Mouse (Mus musculus): Measurements from ENCODE around the gene Tsga10. TPM values are rescaled to one million over a fixed set of nuclear protein-coding genes. Genes with fewer than 3 reads are reported as not detected.
A peak's percentile ranks its signal among the peaks of the same experiment; 100 is the strongest.
"Not testable (repeated sequence)": the region's sequence is repeated elsewhere in the genome, so short reads cannot be mapped to it uniquely, and the experiment has no call there.

The Tsga10 gene
- total and polyA plus RNA-seq, 2 experiments from 2014 or later = 7.0 to 8.2 TPM

- peak overlapping the region; percentile 90 for H3K27ac ChIP-seq
- DNase-seq (ENCODE audit: low spot score) (no peak), ATAC-seq (no peak)
- H3K9me3 ChIP-seq (ENCODE audit: low read length) = no peaks in the 10 kb centered on the region
- no peaks in the 10 kb centered on the region for H3K27me3 ChIP-seq (ENCODE audit: insufficient read depth, low read length)
- peaks cover 4% of the 10 kb centered on the region; the same call in 1 of the 2 replicates for H3K4me1 ChIP-seq (ENCODE audit: insufficient read depth, low read length)
- H3K36me3 ChIP-seq (ENCODE audit: insufficient read depth, low read length) = no peaks in the 10 kb centered on the region
- peak overlapping the region; percentile 79 for H3K4me2 ChIP-seq (ENCODE audit: low read depth, low read length)
- TF ChIP-seq CTCF (IDR thresholded peaks at IDR 0.05; ENCODE audit: low read depth) = no peak
- H3K4me3 ChIP-seq (ENCODE audit: low read length) = peak overlapping the region; percentile 71
- WGBS = 11% methylated on average over 23 of the region's 23 CpGs
- H3K9ac ChIP-seq (replicated peaks; ENCODE audit: low read length) = peak overlapping the region; percentile 75
Measured at GRCm38 (mm10) chr1:37865401-37866215, 621 bp downstream of the Tsga10 start.

GRCm38 (mm10) chr1:37864511-37865400 lies 1.5 kb downstream of the Tsga10 start:
- Histone ChIP-seq H3K4me1 (ENCODE audit: insufficient read depth, low read length) (peaks cover 4% of the 10 kb centered on the region; the same call in 1 of the 2 replicates), H3K9me3 (ENCODE audit: low read length) (no peaks in the 10 kb centered on the region), H3K4me2 (ENCODE audit: low read depth, low read length) (peak overlapping the region; percentile 79), H3K4me3 (ENCODE audit: low read length) (peak overlapping the region; percentile 71), H3K9ac (replicated peaks; ENCODE audit: low read length) (peak overlapping the region; percentile 75), H3K36me3 (ENCODE audit: insufficient read depth, low read length) (no peaks in the 10 kb centered on the region), H3K27me3 (ENCODE audit: insufficient read depth, low read length) (no peaks in the 10 kb centered on the region), H3K27ac (peak overlapping the region; percentile 90)
- DNase-seq (ENCODE audit: low spot score) = peak; percentile 100
- TF ChIP-seq CTCF (IDR thresholded peaks at IDR 0.05; ENCODE audit: low read depth) = peak; percentile 57
- 1% methylated on average over 87 of the region's 90 CpGs for WGBS
- ATAC-seq = peak; percentile 97

GRCm38 (mm10) chr1:37850696-37851095 lies 15.5 kb downstream of the Tsga10 start:
- TF ChIP-seq CTCF (IDR thresholded peaks at IDR 0.05; ENCODE audit: low read depth) = no peak
- peaks cover 6% of the 10 kb centered on the region; the same call in 1 of the 2 replicates for H3K36me3 ChIP-seq (ENCODE audit: insufficient read depth, low read length)
- no peaks in the 10 kb centered on the region for H3K9me3 ChIP-seq (ENCODE audit: low read length)
- H3K4me2 ChIP-seq (ENCODE audit: low read depth, low read length) = no peak overlapping the region
- no peak overlapping the region for H3K27ac ChIP-seq
- WGBS = 34% methylated on average over 2 of the region's 2 CpGs
- no peaks in the 10 kb centered on the region for H3K4me1 ChIP-seq (ENCODE audit: insufficient read depth, low read length)
- H3K27me3 ChIP-seq (ENCODE audit: insufficient read depth, low read length) = no peaks in the 10 kb centered on the region
- DNase-seq (ENCODE audit: low spot score) (no peak), ATAC-seq (no peak)
- H3K9ac ChIP-seq (replicated peaks; ENCODE audit: low read length) = no peak overlapping the region
- no peak overlapping the region for H3K4me3 ChIP-seq (ENCODE audit: low read length)

GRCm38 (mm10) chr1:37846878-37847277 lies 19.4 kb downstream of the Tsga10 start:
- ATAC-seq (no peak), DNase-seq (ENCODE audit: low spot score) (no peak)
- no peak overlapping the region for H3K9ac ChIP-seq (replicated peaks; ENCODE audit: low read length)
- H3K27me3 ChIP-seq (ENCODE audit: insufficient read depth, low read length) = no peaks in the 10 kb centered on the region
- H3K9me3 ChIP-seq (ENCODE audit: low read length) = no peaks in the 10 kb centered on the region
- TF ChIP-seq CTCF (IDR thresholded peaks at IDR 0.05; ENCODE audit: low read depth) = no peak
- WGBS = 87% methylated on average over 8 of the region's 8 CpGs
- no peaks in the 10 kb centered on the region for H3K4me1 ChIP-seq (ENCODE audit: insufficient read depth, low read length)
- H3K4me3 ChIP-seq (ENCODE audit: low read length) = no peak overlapping the region
- H3K27ac ChIP-seq = no peak overlapping the region
- no peaks in the 10 kb centered on the region for H3K36me3 ChIP-seq (ENCODE audit: insufficient read depth, low read length)
- no peak overlapping the region for H3K4me2 ChIP-seq (ENCODE audit: low read depth, low read length)

DNA sequence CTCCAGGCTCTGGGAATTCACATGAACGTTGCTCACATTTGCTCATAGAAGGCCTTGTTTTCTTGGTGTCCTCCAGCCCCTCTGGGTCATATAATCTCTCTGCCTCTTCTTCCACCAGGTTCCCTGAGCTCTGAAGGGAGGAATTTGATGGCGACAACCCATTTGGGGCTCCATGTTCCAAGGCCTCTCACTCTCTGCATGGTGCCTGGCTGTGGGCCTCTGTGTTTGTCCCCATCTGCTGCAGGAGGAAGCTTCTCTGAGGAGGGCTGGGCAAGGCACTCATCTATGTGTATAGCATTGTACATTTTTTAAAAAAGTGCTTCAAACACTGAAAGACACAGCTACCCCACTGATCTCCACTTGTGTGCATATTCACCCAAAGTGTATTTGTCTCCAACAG lies 34.5 kb downstream of the Tsga10 start:
- Histone ChIP-seq H3K4me3 (ENCODE audit: low read length) (no peak overlapping the region), H3K4me1 (ENCODE audit: insufficient read depth, low read length) (no peaks in the 10 kb centered on the region), H3K27ac (no peak overlapping the region), H3K4me2 (ENCODE audit: low read depth, low read length) (no peak overlapping the region), H3K36me3 (ENCODE audit: insufficient read depth, low read length) (peaks cover 13% of the 10 kb centered on the region), H3K27me3 (ENCODE audit: insufficient read depth, low read length) (no peaks in the 10 kb centered on the region), H3K9ac (replicated peaks; ENCODE audit: low read length) (no peak overlapping the region), H3K9me3 (ENCODE audit: low read length) (no peaks in the 10 kb centered on the region)
- DNase-seq (ENCODE audit: low spot score) (peak; percentile 3), ATAC-seq (no peak)
- 52% methylated on average over 2 of the region's 2 CpGs for WGBS
- no peak for TF ChIP-seq CTCF (IDR thresholded peaks at IDR 0.05; ENCODE audit: low read depth)

DNA sequence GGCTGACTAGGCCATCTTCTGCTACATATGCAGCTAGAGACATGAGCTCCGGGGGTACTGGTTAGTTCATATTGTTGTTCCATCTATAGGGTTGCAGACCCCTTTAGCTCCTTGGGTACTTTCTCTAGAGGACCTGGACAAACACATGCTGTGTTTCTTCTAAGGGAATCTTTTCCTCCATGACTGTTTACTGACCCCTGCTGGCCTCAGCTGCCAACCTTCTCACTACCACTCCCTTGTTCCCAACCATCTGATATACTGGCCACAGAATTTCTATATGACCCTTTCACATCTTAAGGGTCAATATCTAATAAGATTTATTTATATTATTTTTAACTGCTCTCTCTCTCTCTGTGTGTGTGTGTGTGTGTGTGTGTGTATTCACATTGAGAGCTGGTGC lies 63.9 kb downstream of the Tsga10 start:
- H3K9ac ChIP-seq (replicated peaks; ENCODE audit: low read length); H3K4me1 ChIP-seq (ENCODE audit: insufficient read depth, low read length); H3K4me2 ChIP-seq (ENCODE audit: low read depth, low read length); H3K4me3 ChIP-seq (ENCODE audit: low read length); H3K9me3 ChIP-seq (ENCODE audit: low read length); H3K27ac ChIP-seq; H3K27me3 ChIP-seq (ENCODE audit: insufficient read depth, low read length); ATAC-seq; H3K36me3 ChIP-seq (ENCODE audit: insufficient read depth, low read length): not testable (repeated sequence)
- peak; percentile 10 for DNase-seq (ENCODE audit: low spot score)
- TF ChIP-seq CTCF (IDR thresholded peaks at IDR 0.05; ENCODE audit: low read depth) = peak; percentile 45
- 60% methylated on average over 1 of the region's 1 CpGs for WGBS

Data from hindbrain, postnatal 0 days (tissue).